Mouse (Mus musculus) embryonic facial prominence, embryonic 15.5 days (tissue): ENCODE data around the gene Ctdsp2. TPM values are rescaled to one million over a fixed set of nuclear protein-coding genes. Genes with fewer than 3 reads are reported as not detected.

ENCODE experiments used
- ATAC-seq: fragments of 200-750 bp; cut with Nextera tagmentation; 2 replicates; pipeline ENCODE4 v1.8.0; 2017; ENCODE audit warnings: low read depth, moderate TSS enrichment; ENCODE audit not compliant: insufficient number of reproducible peaks, low FRiP score, low TSS enrichment
- H3K27ac ChIP-seq: fragments of 300-500 bp; sonication (generic); replicated peaks from 2 replicates; pipeline ENCODE4 v1.5.1; 2015; ENCODE audit warnings: mild to moderate bottlenecking, inconsistent platforms
- H3K27me3 ChIP-seq: fragments of 300-500 bp; sonication (generic); 2 replicates; pipeline ENCODE4 v1.6.1; 2015; ENCODE audit warnings: inconsistent platforms
- H3K36me3 ChIP-seq: fragments of 300-500 bp; sonication (generic); 2 replicates; pipeline ENCODE4 v1.6.1; 2015; ENCODE audit warnings: mild to moderate bottlenecking, inconsistent platforms
- H3K4me1 ChIP-seq: fragments of 300-500 bp; sonication (generic); 2 replicates; pipeline ENCODE4 v1.6.1; 2015; ENCODE audit warnings: inconsistent platforms
- H3K4me2 ChIP-seq: fragments of 300-500 bp; sonication (generic); replicated peaks from 2 replicates; pipeline ENCODE4 v1.6.1; 2015; ENCODE audit warnings: mild to moderate bottlenecking, inconsistent platforms
- H3K4me3 ChIP-seq: fragments of 300-500 bp; sonication (generic); replicated peaks from 2 replicates; pipeline ENCODE4 v1.5.1; 2015; ENCODE audit warnings: mild to moderate bottlenecking, inconsistent platforms
- H3K9ac ChIP-seq: fragments of 300-500 bp; sonication (generic); 2 replicates; pipeline ENCODE4 v1.6.1; 2015; ENCODE audit warnings: inconsistent platforms
- H3K9me3 ChIP-seq: fragments of 300-500 bp; sonication (generic); replicated peaks from 2 replicates; pipeline ENCODE4 v1.6.1; 2016; ENCODE audit warnings: inconsistent platforms
- WGBS: fragments of 180-500 bp; shearing (Covaris S2); methylation state at CpG from one replicate; pipeline ENCODE4 v1.1.7; 2015; 5-methylcytosine and 5-hydroxymethylcytosine counted together
- polyA plus RNA-seq: library from polyadenylated mRNA; unstranded; fragments of >200 nt; fragmentation: Nextera tagmentation; extraction: Ambion mirVana; gene quantifications from 2 replicates; pipeline ENCODE4 v1.2.1, GENCODE M21; 2015

Gene Ctdsp2
- polyA plus RNA-seq, 1 experiment from 2014 or later = 93.9 TPM

DNA sequence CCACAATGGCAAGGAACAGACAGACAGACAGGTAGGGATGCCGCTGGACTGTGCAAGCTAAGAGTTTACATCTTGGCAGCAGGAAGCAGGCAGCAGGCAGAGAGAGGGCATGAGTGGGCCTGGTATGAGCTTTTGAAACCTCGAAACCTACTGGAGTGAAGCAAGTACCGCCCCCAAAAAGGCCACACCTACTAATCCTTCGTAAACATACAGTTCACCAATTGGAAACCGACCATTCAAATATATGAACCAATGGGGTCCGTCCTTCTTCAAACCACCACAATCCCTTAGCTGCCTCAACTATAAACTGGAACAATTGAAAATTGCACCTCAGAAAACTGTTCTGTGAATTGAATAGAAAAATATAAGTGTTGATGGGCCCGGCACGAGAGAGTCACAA, 14.7 kb upstream of the Ctdsp2 start:
- peaks cover 31% of the 10 kb centered on the region for H3K4me1 ChIP-seq
- no peak overlapping the region for H3K4me3 ChIP-seq
- WGBS = 88% methylated on average over 8 of the region's 8 CpGs
- H3K9me3 ChIP-seq = no peaks in the 10 kb centered on the region
- H3K9ac ChIP-seq = no peak overlapping the region
- no peaks in the 10 kb centered on the region for H3K36me3 ChIP-seq
- no peak for ATAC-seq
- H3K27ac ChIP-seq = peak overlapping the region; percentile 97
- no peaks in the 10 kb centered on the region for H3K27me3 ChIP-seq
- no peak overlapping the region; the same call in 1 of the 2 replicates for H3K4me2 ChIP-seq

DNA sequence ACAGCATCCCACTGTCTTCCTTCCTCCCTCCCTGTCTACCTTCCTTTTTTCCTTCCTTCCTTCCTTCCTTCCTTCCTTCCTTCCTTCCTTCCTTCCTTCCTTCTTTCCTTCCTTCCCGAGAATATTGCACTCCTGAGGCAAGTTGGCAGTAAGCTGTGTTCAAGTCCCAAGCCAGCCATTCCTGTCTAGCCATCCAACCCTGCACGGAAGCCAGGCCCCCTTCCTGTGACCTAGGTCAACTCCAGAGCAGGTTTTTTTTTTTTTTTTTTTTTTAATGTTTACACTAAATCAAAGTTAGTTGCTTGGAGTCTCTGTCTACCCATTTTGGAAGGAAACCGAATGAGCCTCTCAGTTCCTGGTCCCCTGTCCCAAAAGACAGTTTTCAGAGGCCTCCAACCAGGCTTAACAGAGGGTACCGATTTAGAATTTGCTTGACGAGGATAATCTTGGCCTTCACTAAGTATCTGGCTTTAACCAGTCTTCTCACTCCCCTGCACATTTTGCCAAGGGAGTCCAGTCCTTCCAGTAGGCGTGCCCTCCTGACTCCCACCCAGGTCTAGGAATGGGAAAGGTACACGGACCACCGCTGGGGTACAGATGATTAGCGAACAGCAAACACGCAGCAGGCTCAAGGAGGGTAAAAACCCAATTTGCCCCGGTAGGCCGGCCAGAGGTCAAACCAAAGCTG, 7.0 kb upstream of the Ctdsp2 start:
- Histone ChIP-seq H3K9me3 (no peaks in the 10 kb centered on the region), H3K4me1 (peaks cover 40% of the 10 kb centered on the region), H3K27ac (peak overlapping the region; percentile 87), H3K9ac (no peak overlapping the region), H3K27me3 (no peaks in the 10 kb centered on the region), H3K4me3 (no peak overlapping the region), H3K36me3 (no peaks in the 10 kb centered on the region), H3K4me2 (peak overlapping the region; percentile 32)
- ATAC-seq = no peak
- WGBS = 13% methylated on average over 12 of the region's 12 CpGs

DNA sequence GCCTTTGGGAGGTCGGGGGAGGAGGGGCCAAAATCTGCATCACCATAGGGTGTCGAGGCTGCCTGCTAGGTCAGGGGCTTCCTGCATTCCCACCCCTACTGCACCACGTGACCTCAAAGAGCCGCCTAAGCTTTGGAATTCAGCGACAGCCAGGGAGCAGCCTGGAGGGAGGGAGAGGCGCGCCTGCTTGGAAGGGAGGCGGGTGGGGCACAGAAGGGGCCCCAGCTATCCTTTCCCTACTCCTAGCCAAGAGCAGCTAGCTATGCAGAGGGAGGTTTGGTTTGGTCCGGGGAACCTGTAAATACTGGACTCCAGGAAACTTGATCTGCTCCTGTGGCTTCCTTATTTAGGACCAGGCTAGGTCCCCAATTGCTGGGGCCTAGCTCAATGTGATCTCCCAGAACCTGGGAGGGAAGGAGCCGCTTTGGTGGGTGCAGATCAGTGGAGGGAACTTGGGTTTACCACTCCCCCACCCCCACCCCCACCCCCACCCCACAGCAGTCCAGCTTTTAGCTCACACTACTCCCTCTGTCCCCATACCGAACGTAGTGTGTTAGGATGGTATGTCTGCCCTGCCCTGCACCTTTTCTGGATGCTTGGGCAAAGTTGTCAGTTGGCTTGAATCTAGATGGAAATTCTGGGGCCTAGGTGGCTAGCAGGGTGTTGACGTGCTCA, 6.3 kb upstream of the Ctdsp2 start:
- Histone ChIP-seq H3K4me3 (no peak overlapping the region), H3K36me3 (no peaks in the 10 kb centered on the region), H3K27ac (peak overlapping the region; percentile 87), H3K9me3 (no peaks in the 10 kb centered on the region), H3K27me3 (no peaks in the 10 kb centered on the region), H3K4me2 (peak overlapping the region; percentile 32), H3K9ac (no peak overlapping the region), H3K4me1 (peaks cover 40% of the 10 kb centered on the region)
- ATAC-seq = peak; percentile 91
- 9% methylated on average over 13 of the region's 13 CpGs for WGBS

DNA sequence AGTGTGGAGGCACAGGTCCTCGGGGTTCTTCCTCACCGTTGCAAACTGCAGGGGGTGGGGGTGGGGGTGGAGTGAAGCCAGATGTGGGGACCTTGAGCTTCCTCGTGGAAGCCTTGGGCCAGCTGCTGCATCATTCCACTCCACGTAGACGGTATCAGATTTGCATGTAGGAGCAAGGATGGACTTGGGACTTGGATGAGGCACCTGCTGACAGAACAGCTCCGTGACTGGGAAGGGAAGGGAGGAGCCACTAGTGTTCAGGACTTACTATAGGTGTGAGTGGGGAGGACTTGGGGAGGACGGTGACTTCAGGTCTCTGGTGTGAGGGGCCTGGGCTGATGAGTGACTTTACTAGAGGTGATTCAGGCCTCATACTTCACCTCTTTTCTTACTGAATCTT, 5.5 kb upstream of the Ctdsp2 start:
- peaks cover 46% of the 10 kb centered on the region for H3K4me1 ChIP-seq
- H3K36me3 ChIP-seq = no peaks in the 10 kb centered on the region
- H3K27ac ChIP-seq = peak overlapping the region; percentile 87
- H3K9me3 ChIP-seq = no peaks in the 10 kb centered on the region
- no peak overlapping the region for H3K4me3 ChIP-seq
- no peak overlapping the region for H3K9ac ChIP-seq
- H3K4me2 ChIP-seq = no peak overlapping the region
- WGBS = 18% methylated on average over 7 of the region's 7 CpGs
- no peak for ATAC-seq
- H3K27me3 ChIP-seq = no peaks in the 10 kb centered on the region

DNA sequence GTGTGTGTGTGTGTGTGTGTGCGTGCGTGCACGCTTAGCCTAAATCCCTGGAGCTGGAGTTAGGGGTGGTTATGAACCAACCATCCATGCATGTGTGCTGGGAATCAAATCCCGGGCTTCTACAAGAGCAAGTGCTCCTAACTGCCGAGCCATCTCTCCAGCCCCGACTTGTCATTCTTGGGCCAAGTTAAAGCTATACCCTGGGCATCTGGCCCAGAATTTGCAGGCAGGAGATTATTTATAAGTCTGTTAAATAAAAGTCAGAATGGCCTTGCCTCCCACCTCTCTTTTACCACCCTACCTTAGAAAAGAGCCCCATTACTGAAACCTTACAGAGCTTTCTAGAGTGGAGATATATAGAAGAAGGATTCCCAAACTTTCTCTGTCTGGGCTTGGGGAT, 2.8 kb upstream of the Ctdsp2 start:
- no peak overlapping the region for H3K9ac ChIP-seq
- H3K4me2 ChIP-seq = no peak overlapping the region
- ATAC-seq = no peak
- no peaks in the 10 kb centered on the region for H3K36me3 ChIP-seq
- peaks cover 41% of the 10 kb centered on the region for H3K4me1 ChIP-seq
- no peaks in the 10 kb centered on the region for H3K9me3 ChIP-seq
- peak overlapping the region; percentile 28; the same call in 1 of the 2 replicates for H3K27ac ChIP-seq
- 73% methylated on average over 6 of the region's 6 CpGs for WGBS
- no peak overlapping the region for H3K4me3 ChIP-seq
- H3K27me3 ChIP-seq = no peaks in the 10 kb centered on the region

DNA sequence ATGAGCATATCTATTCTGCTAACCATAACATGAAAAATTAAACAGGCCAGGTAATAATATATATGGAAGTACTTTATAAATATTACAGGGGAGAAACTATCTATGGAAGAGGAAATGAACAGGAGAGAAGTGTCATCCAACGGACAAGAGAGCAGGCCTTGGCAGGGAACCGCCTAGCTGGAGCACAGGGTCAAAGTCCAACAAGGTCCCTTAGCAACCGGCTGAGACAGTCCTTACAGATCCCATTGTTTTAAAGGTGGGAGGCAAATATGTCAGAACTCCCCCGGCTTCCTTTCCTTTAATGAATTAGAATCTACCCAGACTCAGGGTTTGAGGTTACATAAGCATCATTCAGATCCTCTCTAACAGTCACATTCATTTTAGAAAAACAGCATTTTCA, 1.4 kb upstream of the Ctdsp2 start:
- H3K4me3 ChIP-seq = no peak overlapping the region
- WGBS = 69% methylated on average over 4 of the region's 4 CpGs
- no peak overlapping the region for H3K4me2 ChIP-seq
- no peaks in the 10 kb centered on the region for H3K9me3 ChIP-seq
- no peak for ATAC-seq
- no peak overlapping the region for H3K9ac ChIP-seq
- H3K27me3 ChIP-seq = no peaks in the 10 kb centered on the region
- no peaks in the 10 kb centered on the region for H3K36me3 ChIP-seq
- H3K27ac ChIP-seq = no peak overlapping the region
- H3K4me1 ChIP-seq = peaks cover 41% of the 10 kb centered on the region

DNA sequence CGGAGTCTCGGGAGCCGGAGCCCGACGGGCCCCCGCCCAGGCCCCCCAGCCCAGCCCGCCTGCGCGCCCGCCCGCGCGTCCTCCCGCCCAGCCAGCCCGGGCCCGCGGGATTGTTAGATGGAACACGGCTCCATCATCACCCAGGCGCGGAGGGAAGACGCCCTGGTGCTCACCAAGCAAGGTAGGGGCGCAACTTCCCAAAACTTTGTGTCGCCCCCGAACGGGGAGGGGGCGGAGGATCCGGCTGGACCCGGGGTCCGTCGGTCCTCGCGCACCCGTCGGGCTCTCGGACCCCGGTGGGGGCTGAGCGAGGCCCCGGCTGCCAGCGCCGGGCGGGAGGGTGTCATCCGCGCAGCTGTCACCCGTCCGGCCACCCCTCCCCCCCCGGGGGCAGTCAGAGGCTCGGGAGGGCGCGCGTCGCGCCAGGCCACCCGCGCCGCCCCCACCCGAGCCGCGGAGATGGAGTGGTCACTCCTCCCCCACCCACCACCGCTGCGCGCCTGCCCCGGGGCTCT, 661 bp downstream of the Ctdsp2 start:
- under 1% methylated on average over 46 of the region's 62 CpGs for WGBS
- Histone ChIP-seq H3K4me2 (peak overlapping the region; percentile 72), H3K4me1 (peaks cover 45% of the 10 kb centered on the region), H3K9me3 (no peaks in the 10 kb centered on the region), H3K27ac (peak overlapping the region; percentile 100), H3K27me3 (no peaks in the 10 kb centered on the region), H3K36me3 (no peaks in the 10 kb centered on the region), H3K9ac (peak overlapping the region; percentile 99), H3K4me3 (peak overlapping the region; percentile 87)
- ATAC-seq = no peak; the same call in 1 of the 2 replicates

DNA sequence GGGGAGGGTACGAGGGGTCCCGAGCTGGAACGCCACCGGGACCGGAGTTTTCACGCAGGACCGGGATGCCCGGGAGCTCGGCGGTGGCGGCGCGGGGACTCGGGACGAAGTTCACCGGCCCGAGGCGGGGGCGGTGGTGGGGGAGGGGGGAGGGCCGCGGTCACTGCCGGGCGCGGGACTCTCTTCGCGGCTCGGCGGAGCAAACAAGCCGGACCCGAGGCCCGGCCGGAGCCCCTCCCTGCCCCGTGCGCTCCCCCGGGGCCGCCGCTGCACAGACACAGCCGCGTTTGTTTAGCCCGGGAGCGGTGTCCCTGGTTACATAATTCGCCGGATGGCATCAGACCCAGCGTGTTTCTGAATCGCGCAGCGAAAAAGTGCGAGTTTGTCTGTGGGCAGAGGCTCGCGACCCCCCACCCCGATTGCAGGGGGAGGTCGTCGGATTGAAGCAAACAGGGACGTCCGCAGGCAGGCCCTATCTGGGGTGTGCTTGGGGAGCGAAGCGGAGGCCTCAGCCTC, 1.2 kb downstream of the Ctdsp2 start:
- WGBS = 2% methylated on average over 38 of the region's 57 CpGs
- peaks cover 51% of the 10 kb centered on the region for H3K4me1 ChIP-seq
- H3K27me3 ChIP-seq = no peaks in the 10 kb centered on the region
- no peaks in the 10 kb centered on the region for H3K36me3 ChIP-seq
- H3K9me3 ChIP-seq = no peaks in the 10 kb centered on the region
- no peak for ATAC-seq
- H3K9ac ChIP-seq = peak overlapping the region; percentile 99
- peak overlapping the region; percentile 72 for H3K4me2 ChIP-seq
- H3K27ac ChIP-seq = peak overlapping the region; percentile 100
- H3K4me3 ChIP-seq = peak overlapping the region; percentile 87

DNA sequence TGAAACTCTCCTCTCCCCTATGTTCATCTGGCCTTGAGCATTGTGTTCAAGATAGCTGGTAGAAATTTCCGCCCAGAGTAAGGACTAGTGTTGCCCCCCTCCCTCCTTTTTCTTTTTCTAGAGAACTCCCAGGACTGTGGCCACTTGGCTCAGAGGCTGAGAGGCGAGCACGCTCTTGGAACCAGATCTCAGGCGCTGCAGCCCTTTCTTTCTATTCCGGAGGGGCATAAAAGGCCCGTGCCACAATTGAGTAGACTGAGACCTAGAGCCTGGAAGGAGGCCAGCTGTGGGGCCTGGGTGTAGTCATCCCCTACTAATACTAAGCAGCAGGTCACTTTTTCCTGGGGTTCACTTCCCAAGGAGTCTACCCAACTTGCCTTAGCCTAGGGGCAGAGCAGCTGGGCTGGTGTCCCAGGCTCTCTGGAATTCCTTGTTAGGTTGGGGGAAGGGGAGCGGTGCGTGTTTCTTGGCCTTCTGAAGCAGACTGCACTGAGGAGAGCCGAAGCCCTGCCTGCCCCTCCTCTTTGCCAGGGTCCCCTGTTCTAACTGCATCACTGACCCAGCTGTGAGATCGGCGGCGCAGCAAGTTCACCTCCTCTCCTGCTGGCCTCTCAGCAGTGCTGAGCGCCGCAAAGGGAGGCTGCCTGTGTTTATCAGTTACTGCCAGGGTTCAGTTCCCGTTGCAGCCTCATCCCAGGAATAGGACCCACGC, 1.9 kb downstream of the Ctdsp2 start:
- WGBS = 2% methylated on average over 16 of the region's 16 CpGs
- Histone ChIP-seq H3K4me3 (peak overlapping the region; percentile 87), H3K27ac (peak overlapping the region; percentile 100), H3K9me3 (no peaks in the 10 kb centered on the region), H3K27me3 (no peaks in the 10 kb centered on the region), H3K4me1 (peaks cover 57% of the 10 kb centered on the region), H3K36me3 (no peaks in the 10 kb centered on the region), H3K4me2 (peak overlapping the region; percentile 72), H3K9ac (peak overlapping the region; percentile 99)
- ATAC-seq = no peak

DNA sequence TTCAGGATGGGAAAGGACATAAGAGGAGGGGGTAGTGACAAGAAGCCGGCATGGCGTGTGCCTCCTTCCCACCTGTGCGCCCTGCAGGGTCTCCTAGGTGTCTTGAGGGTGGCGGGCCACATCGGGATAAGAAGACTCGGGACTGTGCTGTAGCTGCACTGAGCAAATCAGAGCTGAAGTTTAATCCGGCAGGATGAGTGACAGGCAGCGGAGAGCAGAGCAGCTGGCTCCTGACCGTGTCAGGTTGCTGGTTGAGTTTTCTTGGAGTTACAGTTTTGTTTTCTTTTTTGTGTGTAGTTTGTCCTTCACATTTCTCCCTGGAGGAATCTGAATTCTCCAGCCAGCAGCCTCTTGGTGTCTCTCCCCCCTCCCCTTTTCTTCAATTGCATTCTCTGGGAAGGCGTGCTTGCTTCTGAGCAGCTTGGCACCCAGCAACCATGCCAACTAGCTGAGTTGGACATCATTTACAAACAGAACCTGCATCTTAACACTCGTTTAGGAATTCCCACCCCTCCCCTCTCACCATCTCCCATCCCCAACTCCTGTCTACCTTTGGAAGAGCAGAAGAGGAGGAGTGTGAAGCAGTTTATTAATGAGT, 2.5 kb downstream of the Ctdsp2 start:
- Histone ChIP-seq H3K4me2 (peak overlapping the region; percentile 72), H3K9me3 (no peaks in the 10 kb centered on the region), H3K36me3 (no peaks in the 10 kb centered on the region), H3K4me3 (peak overlapping the region; percentile 87), H3K4me1 (peaks cover 64% of the 10 kb centered on the region), H3K9ac (peak overlapping the region; percentile 99), H3K27ac (peak overlapping the region; percentile 100), H3K27me3 (no peaks in the 10 kb centered on the region)
- 4% methylated on average over 11 of the region's 11 CpGs for WGBS
- ATAC-seq = no peak

DNA sequence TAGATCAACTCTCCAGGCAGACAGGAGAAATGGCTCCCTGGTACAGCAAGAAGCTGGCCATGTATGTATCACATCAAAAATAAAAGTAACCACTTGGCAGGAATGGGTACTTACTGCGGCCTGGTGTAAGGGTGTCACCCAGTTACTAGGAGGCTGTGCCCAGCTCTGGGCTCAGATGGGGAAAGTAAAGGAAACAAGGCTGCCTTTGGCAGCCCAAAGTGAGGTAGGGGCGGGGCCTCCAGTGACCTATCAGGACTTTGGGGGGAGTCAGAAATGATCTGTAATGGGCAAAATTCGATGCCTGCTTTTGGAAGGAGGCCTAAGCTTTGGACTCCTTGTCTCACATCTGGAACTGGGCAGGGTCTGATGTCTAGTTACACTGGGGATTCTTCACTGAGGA, 3.2 kb downstream of the Ctdsp2 start:
- Histone ChIP-seq H3K4me3 (peak overlapping the region; percentile 87), H3K27me3 (no peaks in the 10 kb centered on the region), H3K4me1 (peaks cover 71% of the 10 kb centered on the region), H3K4me2 (peak overlapping the region; percentile 72), H3K9me3 (no peaks in the 10 kb centered on the region), H3K36me3 (no peaks in the 10 kb centered on the region), H3K27ac (peak overlapping the region; percentile 79; the same call in 1 of the 2 replicates), H3K9ac (no peak overlapping the region)
- ATAC-seq = no peak
- 39% methylated on average over 3 of the region's 3 CpGs for WGBS
